Mouse (Mus musculus): Measurements from ENCODE around the gene Mapk8. TPM values are rescaled to one million over a fixed set of nuclear protein-coding genes. Genes with fewer than 3 reads are reported as not detected.

Gene Mapk8
- total RNA-seq, 1 experiment, result 19.6 TPM

DNA sequence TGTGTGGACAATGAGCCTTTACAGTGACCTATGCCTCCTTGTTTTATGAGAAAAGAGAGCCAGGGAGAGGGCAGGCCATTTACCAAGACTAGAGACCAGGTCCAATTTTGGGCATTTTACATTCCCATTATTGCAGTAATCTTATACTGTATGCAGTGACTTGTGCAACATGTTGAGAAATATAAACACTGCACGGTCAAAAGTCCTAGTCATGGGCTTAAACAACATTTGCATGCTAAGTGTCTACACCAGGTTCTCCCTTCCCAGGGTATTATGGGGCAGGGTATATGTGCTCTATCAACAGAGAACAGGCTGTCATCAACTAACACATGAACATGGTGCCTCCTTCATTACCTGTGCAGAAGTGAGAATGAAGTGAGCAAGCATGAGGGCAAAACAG, 72.9 kb downstream of the Mapk8 start:
- in situ Hi-C loops (cut with MboI; ENCODE audit: low sequenced_read_pairs in 2 of 2, unreplicated experiment in 2 of 2), result no loop called here
- Histone ChIP-seq H3K4me1 (ENCODE audit: control insufficient read depth in 2 of 2, insufficient read depth in 2 of 2, low read length in 2 of 2, poor library complexity in 1 of 2) (peaks cover 0 to 2% of the 10 kb centered on the region in 2 experiments; a peak in 1 of 4 replicates), H3K4me3 (ENCODE audit: insufficient read depth in 1 of 2, low read depth in 1 of 2, low read length in 2 of 2, poor library complexity in 1 of 2, severe bottlenecking in 1 of 2) (no peak overlapping the region), H3K9ac (ENCODE audit: insufficient read depth, low read depth, low read length, poor library complexity, severe bottlenecking) (no peak overlapping the region), H3K36me3 (ENCODE audit: control insufficient read depth, insufficient read depth, low read length, poor library complexity, severe bottlenecking) (no peaks in the 10 kb centered on the region; the same call in 1 of the 2 replicates), H3K9me3 (ENCODE audit: control insufficient read depth, insufficient read depth, low read depth, low read length) (no peaks in the 10 kb centered on the region), H3K27ac (ENCODE audit: insufficient read depth, low read depth, low read length, poor library complexity, severe bottlenecking) (no peak overlapping the region)
- TF ChIP-seq CHD2 (IDR thresholded peaks at IDR 0.05; ENCODE audit: low read depth, low read length) (no peak), ZNF384 (IDR thresholded peaks at IDR 0.05; ENCODE audit: low read depth, low read length) (no peak), ZC3H11A (IDR thresholded peaks at IDR 0.05; ENCODE audit: borderline replicate concordance, low read depth, low read length) (no peak), MAFK (IDR thresholded peaks at IDR 0.05; ENCODE audit: insufficient read depth, low read depth, low read length) (no peak), HCFC1 (IDR thresholded peaks at IDR 0.05; ENCODE audit: borderline replicate concordance, insufficient read depth, low read length) (no peak)
- DNase-seq (ENCODE audit: low read depth, low spot score), result no peak

- no peak for TF ChIP-seq HCFC1 (IDR thresholded peaks at IDR 0.05; ENCODE audit: borderline replicate concordance, insufficient read depth, low read length)
- TF ChIP-seq ZC3H11A (IDR thresholded peaks at IDR 0.05; ENCODE audit: borderline replicate concordance, low read depth, low read length), result no peak
- TF ChIP-seq MAFK (IDR thresholded peaks at IDR 0.05; ENCODE audit: insufficient read depth, low read depth, low read length), result no peak
- TF ChIP-seq CHD2 (IDR thresholded peaks at IDR 0.05; ENCODE audit: low read depth, low read length), result no peak
- TF ChIP-seq ZNF384 (IDR thresholded peaks at IDR 0.05; ENCODE audit: low read depth, low read length), result no peak
- DNase-seq (ENCODE audit: low read depth, low spot score), result no peak
- Histone ChIP-seq H3K36me3 (ENCODE audit: control insufficient read depth, insufficient read depth, low read length, poor library complexity, severe bottlenecking) (no peaks in the 10 kb centered on the region; the same call in 1 of the 2 replicates), H3K4me3 (ENCODE audit: insufficient read depth in 1 of 2, low read depth in 1 of 2, low read length in 2 of 2, poor library complexity in 1 of 2, severe bottlenecking in 1 of 2) (no peak overlapping the region), H3K27ac (ENCODE audit: insufficient read depth, low read depth, low read length, poor library complexity, severe bottlenecking) (no peak overlapping the region), H3K9ac (ENCODE audit: insufficient read depth, low read depth, low read length, poor library complexity, severe bottlenecking) (no peak overlapping the region), H3K4me1 (ENCODE audit: control insufficient read depth in 2 of 2, insufficient read depth in 2 of 2, low read length in 2 of 2, poor library complexity in 1 of 2) (peaks cover 0 to 2% of the 10 kb centered on the region in 2 experiments; a peak in 1 of 4 replicates), H3K9me3 (ENCODE audit: control insufficient read depth, insufficient read depth, low read depth, low read length) (no peaks in the 10 kb centered on the region)
- in situ Hi-C loops (cut with MboI; ENCODE audit: low sequenced_read_pairs in 2 of 2, unreplicated experiment in 2 of 2), result no loop called here
Observed at GRCm38 (mm10) chr14:33373271-33373670, 73.7 kb downstream of the Mapk8 start.

DNA sequence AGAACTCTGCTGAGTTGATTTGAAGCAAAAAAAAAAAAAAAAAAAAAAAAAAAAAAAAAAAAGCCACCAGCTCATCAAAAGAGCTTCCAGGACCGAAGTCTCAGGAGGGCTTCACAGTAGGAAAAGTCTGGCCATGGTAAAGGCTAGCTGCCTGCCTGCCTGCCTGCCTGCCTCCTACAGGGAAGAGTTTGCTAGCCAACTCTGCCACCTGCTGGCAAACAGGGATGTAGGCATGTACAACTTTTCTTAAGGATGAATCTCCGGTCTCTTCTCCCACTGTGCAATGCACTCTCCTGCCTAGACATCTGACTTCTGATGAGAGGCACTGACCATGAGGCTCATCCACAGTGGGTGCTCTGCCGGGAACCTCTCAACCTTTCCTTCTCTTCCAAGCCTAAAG, 75.7 kb downstream of the Mapk8 start:
- TF ChIP-seq MAFK (IDR thresholded peaks at IDR 0.05; ENCODE audit: insufficient read depth, low read depth, low read length) (no peak), ZNF384 (IDR thresholded peaks at IDR 0.05; ENCODE audit: low read depth, low read length) (no peak), ZC3H11A (IDR thresholded peaks at IDR 0.05; ENCODE audit: borderline replicate concordance, low read depth, low read length) (0 out of 2 replicates have a peak, but pooled peaks have one; percentile 45), HCFC1 (IDR thresholded peaks at IDR 0.05; ENCODE audit: borderline replicate concordance, insufficient read depth, low read length) (no peak), CHD2 (IDR thresholded peaks at IDR 0.05; ENCODE audit: low read depth, low read length) (no peak)
- no peak overlapping the region for H3K9ac ChIP-seq (ENCODE audit: insufficient read depth, low read depth, low read length, poor library complexity, severe bottlenecking)

GRCm38 (mm10) chr14:33370056-33370455, 76.9 kb downstream of the Mapk8 start:
- H3K27ac ChIP-seq (ENCODE audit: insufficient read depth, low read depth, low read length, poor library complexity, severe bottlenecking), result no peak overlapping the region
- H3K9ac ChIP-seq (ENCODE audit: insufficient read depth, low read depth, low read length, poor library complexity, severe bottlenecking), result no peak overlapping the region
- no peaks in the 10 kb centered on the region for H3K9me3 ChIP-seq (ENCODE audit: control insufficient read depth, insufficient read depth, low read depth, low read length)
- H3K4me1 ChIP-seq (ENCODE audit: control insufficient read depth in 2 of 2, insufficient read depth in 2 of 2, low read length in 2 of 2, poor library complexity in 1 of 2), result peaks cover 0 to 2% of the 10 kb centered on the region in 2 experiments; a peak in 2 of 4 replicates
- peak; percentile 12 for DNase-seq (ENCODE audit: low read depth, low spot score)
- no peak for TF ChIP-seq ZNF384 (IDR thresholded peaks at IDR 0.05; ENCODE audit: low read depth, low read length)
- TF ChIP-seq CHD2 (IDR thresholded peaks at IDR 0.05; ENCODE audit: low read depth, low read length), result no peak
- no peak for TF ChIP-seq ZC3H11A (IDR thresholded peaks at IDR 0.05; ENCODE audit: borderline replicate concordance, low read depth, low read length)
- no peak for TF ChIP-seq MAFK (IDR thresholded peaks at IDR 0.05; ENCODE audit: insufficient read depth, low read depth, low read length)
- TF ChIP-seq HCFC1 (IDR thresholded peaks at IDR 0.05; ENCODE audit: borderline replicate concordance, insufficient read depth, low read length), result no peak
- H3K4me3 ChIP-seq (ENCODE audit: insufficient read depth in 1 of 2, low read depth in 1 of 2, low read length in 2 of 2, poor library complexity in 1 of 2, severe bottlenecking in 1 of 2), result peak overlapping the region in 1 of 2 experiments; percentile 39; a peak in 1 of 4 replicates
- in situ Hi-C loops (cut with MboI; ENCODE audit: low sequenced_read_pairs in 2 of 2, unreplicated experiment in 2 of 2), result no loop called here
- peaks cover 3% of the 10 kb centered on the region; the same call in 1 of the 2 replicates for H3K36me3 ChIP-seq (ENCODE audit: control insufficient read depth, insufficient read depth, low read length, poor library complexity, severe bottlenecking)

More for the DNA sequence above, 75.7 kb downstream of the Mapk8 start:
- H3K36me3 ChIP-seq (ENCODE audit: control insufficient read depth, insufficient read depth, low read length, poor library complexity, severe bottlenecking), result peaks cover 3% of the 10 kb centered on the region; the same call in 1 of the 2 replicates
- peaks cover 0 to 2% of the 10 kb centered on the region in 2 experiments; a peak in 2 of 4 replicates for H3K4me1 ChIP-seq (ENCODE audit: control insufficient read depth in 2 of 2, insufficient read depth in 2 of 2, low read length in 2 of 2, poor library complexity in 1 of 2)
- in situ Hi-C loops (cut with MboI; ENCODE audit: low sequenced_read_pairs in 2 of 2, unreplicated experiment in 2 of 2), result no loop called here
- no peaks in the 10 kb centered on the region for H3K9me3 ChIP-seq (ENCODE audit: control insufficient read depth, insufficient read depth, low read depth, low read length)
- H3K4me3 ChIP-seq (ENCODE audit: insufficient read depth in 1 of 2, low read depth in 1 of 2, low read length in 2 of 2, poor library complexity in 1 of 2, severe bottlenecking in 1 of 2), result no peak overlapping the region
- DNase-seq (ENCODE audit: low read depth, low spot score), result peak; percentile 39
- no peak overlapping the region for H3K27ac ChIP-seq (ENCODE audit: insufficient read depth, low read depth, low read length, poor library complexity, severe bottlenecking)
